In the genomic region with DNA sequence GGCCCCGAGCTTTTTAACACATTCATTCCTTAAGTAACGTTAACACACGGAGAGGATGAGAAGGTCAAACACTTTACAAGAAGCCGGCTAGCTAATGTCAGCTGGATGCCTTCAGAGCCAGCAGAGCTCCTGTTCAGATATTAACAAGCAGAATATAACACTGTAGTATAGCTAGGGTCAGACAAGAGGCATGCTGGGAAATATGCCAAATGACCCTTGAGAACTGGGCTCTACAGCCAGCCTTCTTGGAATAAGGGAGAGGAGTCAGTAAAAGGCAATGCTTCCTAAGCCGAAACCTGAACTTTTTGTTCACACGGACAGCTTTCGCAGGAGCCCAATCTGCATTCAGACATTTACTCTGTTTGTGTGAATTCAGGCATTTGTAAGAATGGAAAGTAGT, we compare ENCODE assay signal across 17 mouse cellular contexts. TPM values are rescaled to one million over a fixed set of nuclear protein-coding genes. Genes with fewer than 3 reads are reported as not detected.
DNase-seq lines count a peak whose midpoint lies in the region; TF ChIP-seq lines count a peak whose summit lies in the region.
"Had no signal": no experiment of that assay in that cellular context is flagged by ENCODE, and none has a peak within 500 bp of the region (broad histone marks: within the 10 kb centered on the region; RNA-seq: fewer than 3 reads in every experiment).

No protein-coding gene starts in this region.

- no peak for TF ChIP-seq CTCF in brain, embryonic 14.5 days (IDR thresholded peaks at IDR 0.05; ENCODE audit: borderline replicate concordance, extremely low read depth, insufficient read depth, insufficient read length)

- peak; percentile 7 to 13 for DNase-seq in kidney, adult 8-10 months
- no peak for DNase-seq in kidney, postnatal 10 days
- peak; percentile 11 to 16 for DNase-seq in kidney, postnatal 36 days
- DNase-seq in kidney, adult 11 months = no peak
- peak; percentile 7 for DNase-seq in lung, postnatal 36 days
- no peak for DNase-seq in lung, adult 18-20 months
- peak; percentile 6 for DNase-seq in brain, embryonic 14.5 days (ENCODE audit: low read depth)
- DNase-seq: adrenal gland, postnatal 14 days; cerebellum, adult 18-20 months; cerebellum, adult 9-11 months; cerebellum, postnatal 36 days; forebrain, postnatal 0 days; gastrocnemius, postnatal 14 days; heart, adult 2 months; heart, postnatal 14 days had no signal

- no peak for TF ChIP-seq POLR2A in brain, embryonic 14.5 days (IDR thresholded peaks at IDR 0.05; ENCODE audit: borderline replicate concordance, extremely low read depth, insufficient read depth, insufficient read length, poor library complexity, severe bottlenecking)

RNA-seq across cellular contexts. Expression of a gene that starts 53.0 kb away (rescaled TPM):
- polyA plus RNA-seq in brain, embryonic 14.5 days (2012; rRNA removed) = 35.2 and 46.7 TPM in 2 replicates
- polyA plus RNA-seq: activated CD4-positive, CD25-positive, alpha-beta regulatory T cell, adult 4 months; C2C12 had no signal

Comparison
In these comparisons a context has a peak if more than half of its experiments do, and no peak if none do; other contexts are left out.
1. DNase-seq: peak in kidney, adult 8-10 months (2 of 2), kidney, postnatal 36 days (2 of 2), lung, postnatal 36 days (single experiment) and brain, embryonic 14.5 days (single experiment); none in kidney, postnatal 10 days (single experiment), kidney, adult 11 months (single experiment) and lung, adult 18-20 months (0 of 2).